Mouse (Mus musculus) megakaryocyte, embryonic 14.5 days (primary cell): ENCODE data around the gene Cinp.

Source experiments
- FLI1 ChIP-seq: IDR thresholded peaks from 2 replicates; pipeline ENCODE4 v1.6.1; 2012; ENCODE audit warnings: low read length, inconsistent platforms, mixed read lengths
- GATA1 ChIP-seq: IDR thresholded peaks from 3 replicates; pipeline ENCODE4 v1.6.1; 2012; ENCODE audit warnings: mixed read lengths, low read length, inconsistent platforms, borderline replicate concordance

GRCm38 (mm10) chr12:110844227-110845130 lies 44.5 kb downstream of the Cinp start:
- no peak for TF ChIP-seq FLI1
- no peak for TF ChIP-seq GATA1
